Mouse (Mus musculus): ENCODE data around the gene Acer3.

Acer3 gene

DNA sequence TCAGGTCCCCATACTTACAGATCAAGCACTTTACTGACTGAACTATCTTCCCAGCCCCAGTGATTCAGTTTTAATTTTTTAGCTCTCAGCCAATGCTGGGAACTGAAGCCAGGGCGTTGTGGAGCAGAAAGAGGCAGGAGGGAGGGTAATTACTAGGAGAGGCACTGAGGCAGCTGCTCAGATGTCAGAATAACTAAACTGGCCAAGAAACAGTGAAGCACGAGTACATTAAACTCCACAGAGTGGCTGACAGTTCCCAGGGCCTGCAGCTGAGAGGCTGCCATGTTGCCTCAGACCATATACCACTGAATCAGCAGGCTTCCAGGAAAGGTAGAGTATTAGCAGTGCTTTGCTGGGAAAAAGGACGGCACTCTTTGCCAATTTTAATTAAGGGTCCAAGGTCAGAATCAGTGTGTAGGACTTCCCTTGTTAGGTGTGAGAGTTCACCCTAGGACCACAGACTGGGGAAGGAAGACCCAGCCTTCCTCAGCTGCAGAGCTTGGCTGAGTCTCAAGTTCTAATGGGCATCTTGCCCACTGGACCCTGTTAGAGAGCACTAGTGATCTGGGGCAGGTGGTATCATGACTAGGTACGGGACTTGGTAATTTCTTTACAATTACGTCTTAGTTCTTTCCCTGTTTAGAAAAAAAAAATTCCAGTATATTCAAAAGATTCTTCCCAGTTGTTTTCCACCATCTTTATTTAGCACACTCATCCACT lies 11.8 kb upstream of the Acer3 start:
- no peak for DNase-seq (ENCODE audit: low spot score)

DNA sequence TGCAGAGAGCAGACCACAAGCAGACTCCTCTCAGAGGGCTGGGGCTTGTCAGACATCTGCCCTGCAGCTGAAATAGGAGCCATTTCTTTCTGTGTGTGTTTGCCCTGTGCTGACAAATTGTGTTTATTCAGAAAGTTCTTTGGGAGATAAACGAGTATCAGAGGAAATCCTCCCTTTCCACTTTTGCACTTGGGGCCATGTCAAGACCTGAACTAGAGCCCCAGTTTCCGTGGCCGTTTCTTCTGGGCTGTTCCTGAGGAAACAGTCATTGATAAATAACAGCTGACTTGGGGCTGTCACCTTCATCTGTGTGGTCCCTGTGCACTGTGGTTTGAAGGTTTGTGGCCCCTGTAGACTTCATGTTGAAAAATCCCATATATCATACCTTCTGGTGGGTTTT lies 10.9 kb upstream of the Acer3 start:
- no peak for DNase-seq (ENCODE audit: low spot score)

DNA sequence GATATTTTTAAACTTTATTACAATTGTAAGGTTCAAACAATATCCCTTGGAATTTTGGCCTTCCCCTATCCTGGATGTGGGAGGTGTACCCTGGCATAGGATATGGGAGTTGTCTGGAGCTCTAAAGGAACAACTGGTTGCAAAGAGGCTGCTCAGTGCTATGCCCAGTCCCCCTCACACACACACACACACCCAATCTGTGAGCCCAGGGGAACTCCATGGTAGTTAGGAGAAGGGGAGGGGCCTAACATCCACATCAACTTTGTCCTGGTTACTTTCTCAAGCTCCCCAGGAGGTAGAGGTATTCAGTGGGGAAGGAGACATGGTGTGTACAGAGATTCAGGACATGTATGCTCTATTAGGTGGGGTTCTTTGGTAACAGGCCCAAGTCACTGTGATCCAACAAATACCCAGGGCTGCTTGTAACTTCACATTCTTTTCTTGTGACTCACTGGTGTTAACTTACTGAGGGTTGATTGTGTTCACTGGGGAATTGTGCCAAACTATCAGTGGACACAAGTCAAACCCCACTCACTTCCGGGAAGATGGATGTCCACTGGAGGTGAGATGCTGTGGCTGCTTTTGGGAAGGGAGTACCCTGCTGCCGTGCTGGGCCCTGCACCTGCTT lies 9.5 kb upstream of the Acer3 start:
- no peak for DNase-seq (ENCODE audit: low spot score)

DNA sequence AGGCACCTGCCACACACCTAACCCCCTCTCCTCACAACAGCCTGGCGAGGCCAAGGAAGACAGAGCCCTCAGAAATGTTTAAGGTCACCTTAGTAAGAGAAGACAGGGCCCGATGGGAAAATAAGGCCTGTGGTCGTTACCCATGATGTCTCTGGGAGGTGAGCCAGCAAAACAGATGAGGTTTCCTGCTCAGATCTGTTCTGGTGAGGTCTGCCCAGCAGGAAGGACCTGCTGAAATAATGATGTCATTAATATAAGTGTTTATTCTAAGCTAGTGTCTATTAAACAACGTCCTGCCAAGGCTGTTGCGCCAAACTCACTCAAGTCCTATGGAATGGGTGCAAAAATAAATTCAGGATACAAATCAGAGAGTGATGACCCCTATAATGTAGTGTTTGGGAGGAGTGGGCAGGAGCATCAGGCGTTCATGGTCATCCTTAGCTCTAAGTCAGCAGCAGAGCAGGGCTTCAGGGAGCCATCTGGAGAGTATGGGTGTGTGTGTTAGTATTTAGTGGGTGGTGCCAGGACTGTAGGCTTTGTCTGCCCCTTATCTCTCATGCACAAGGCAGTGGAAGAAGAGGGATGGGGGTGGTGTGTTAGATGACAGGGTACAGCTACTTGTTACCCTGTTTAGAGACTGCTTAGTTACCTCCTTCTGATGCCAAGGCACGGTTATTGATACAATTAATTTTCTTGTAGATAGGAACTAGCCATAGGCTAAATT lies 8.8 kb upstream of the Acer3 start:
- no peak for DNase-seq (ENCODE audit: low spot score)

DNA sequence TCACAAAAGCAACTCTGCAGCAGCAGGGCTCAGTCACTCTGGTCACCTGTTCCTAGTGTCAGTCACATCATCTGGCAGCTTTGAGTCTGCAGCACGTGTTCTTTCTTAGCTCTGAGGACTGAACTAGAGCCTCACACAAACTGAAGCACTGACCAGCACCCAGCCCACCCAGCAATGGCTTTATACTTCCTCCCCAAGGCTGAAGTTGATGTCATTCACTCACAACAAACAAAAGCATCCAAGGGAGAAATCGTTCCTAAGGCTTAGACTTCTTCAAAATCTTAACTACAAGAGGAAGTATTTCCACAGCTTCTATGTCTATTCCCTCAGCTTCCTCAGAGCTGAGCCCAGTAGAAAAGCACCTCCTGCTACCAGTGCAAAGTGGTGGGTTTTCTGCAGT lies 7.3 kb upstream of the Acer3 start:
- no peak for DNase-seq (ENCODE audit: low spot score)

DNA sequence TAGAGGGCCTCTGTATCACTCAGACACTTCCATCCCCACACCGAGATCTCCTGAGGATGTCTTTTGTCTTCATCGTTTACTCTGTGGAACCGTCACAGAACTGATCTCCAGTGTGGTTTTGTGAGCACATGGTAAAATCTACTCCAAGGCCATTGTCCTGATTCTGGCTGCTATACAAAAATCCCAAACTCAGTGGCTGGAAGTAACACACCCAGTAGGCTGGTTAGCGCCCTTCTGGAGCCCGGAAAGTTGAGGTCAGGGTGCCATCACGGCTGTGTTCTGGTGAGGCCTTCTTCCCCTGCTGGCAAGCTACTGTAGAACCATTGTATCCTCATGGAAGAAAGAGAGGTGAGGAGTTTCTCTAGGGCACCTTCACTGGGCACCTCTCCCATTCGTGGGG lies 5.0 kb upstream of the Acer3 start:
- no peak for DNase-seq (ENCODE audit: low spot score)

DNA sequence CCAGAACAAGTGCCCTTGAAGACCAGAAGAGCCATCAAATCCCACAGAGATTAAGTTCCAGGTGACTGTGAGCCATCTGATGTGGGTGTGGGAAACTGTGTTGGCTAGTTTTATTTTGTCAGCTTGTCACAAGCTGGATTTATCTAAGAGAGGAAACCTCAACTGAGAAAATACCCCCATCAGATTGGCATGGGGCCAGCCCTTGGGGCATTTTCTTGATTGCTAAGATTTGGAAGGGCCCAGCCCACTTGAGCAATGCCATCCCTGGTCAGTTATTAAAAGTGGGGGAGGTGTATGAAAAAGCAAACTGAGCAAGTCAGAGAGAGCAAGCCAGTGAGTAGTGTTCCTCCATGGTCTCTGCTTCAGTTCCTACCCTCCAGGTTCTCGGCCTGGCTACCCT lies 3.2 kb upstream of the Acer3 start:
- no peak for DNase-seq (ENCODE audit: low spot score)

DNA sequence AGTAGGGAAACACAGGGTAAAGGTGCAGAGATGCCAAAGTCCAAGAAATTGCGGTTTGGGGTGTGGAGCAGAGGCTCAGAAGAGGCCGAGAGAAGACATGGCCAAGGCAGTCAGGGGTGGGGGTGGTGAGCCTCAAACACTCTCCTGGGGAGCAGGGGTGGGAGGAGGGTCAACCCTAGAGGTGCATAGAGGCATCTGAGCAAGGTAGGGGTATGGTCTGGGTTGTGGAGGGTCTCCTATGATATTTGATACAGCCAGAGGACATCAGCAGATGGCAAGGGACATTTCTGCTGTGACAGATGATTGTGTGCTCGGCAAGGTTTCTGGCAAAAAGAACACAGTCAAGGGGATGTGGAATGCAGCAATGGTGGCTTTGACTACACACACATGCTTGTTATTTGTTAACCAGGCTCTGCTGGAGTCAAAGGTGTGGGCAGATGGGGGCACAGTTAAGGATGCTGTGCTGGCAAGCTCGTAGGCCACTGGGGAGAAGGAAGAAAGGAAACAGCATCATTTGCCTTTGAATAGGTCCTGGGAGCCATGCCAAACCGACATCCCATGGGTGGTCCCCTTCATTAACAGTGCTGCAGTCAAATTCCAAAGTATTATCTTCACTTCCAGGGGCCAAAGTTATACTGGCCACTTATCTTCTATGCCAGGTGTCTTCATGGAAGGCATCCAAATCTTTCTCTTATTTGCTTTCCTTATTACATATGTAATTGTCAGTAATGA lies 2.4 kb upstream of the Acer3 start:
- peak; percentile 51 for DNase-seq (ENCODE audit: low spot score)

DNA sequence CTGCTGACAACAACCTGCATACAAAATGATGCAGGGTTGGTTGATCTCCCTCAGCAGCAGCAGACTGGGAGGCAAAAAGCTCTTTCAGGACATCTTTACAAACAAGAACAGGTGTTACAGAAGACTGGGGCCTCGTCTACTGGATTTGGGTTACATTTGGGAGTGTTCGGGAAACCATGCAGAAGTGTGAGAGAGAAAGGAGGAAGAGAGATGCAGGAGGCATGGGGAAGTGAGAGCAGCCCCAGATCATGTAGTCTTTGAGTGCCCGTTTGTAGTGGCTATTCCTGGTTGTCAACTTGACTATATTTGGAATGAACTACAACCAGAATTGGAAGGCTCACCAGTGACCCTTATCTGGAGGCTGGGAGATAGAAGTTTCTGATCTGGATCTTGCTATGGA lies 1.4 kb upstream of the Acer3 start:
- no peak for DNase-seq (ENCODE audit: low spot score)

DNA sequence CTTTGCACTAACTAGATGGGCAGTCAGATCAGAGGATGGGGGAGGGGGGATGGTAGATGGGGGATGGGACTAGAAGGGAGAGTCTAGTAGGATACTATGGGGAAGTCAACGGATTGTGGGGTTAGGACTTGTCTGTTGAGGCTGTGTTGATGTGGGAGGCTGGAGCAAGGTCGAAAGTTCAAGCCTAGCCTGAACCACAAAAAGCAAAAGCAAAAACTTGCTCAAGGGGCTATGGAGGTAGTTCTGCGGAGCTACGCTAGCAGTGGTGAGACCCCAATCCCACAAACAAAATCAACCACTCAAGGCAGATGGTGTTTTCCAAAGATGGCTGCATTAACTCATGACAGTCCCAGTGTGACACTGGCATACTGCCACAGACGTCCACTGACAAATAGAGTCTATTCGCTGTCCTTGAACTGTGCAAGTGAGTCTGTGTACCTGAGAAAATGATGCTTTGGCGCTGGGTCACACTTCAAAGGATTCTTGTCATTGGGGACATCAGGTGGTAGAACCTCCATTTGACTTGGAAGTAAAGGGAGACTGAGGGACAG lies 927 bp downstream of the Acer3 start:
- no peak for DNase-seq (ENCODE audit: low spot score)

DNA sequence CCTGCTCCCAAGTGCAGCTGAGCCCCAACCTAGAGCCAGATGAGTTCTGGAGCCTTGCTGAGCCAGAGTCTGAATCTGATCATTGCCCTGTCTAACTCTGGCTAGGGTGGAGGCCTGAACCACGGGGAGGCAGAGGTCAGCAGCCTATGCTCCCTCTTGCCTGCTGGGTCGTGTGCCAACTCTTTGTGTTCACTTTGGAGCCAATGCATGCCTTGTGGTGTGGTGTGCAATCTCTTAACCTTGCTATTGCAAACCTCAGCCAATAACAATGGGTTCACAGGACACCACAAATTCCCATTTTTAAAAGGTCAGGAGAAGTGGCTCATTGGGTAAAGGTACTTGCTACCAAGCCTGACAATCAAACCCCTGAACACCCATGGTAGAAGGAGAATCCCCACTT lies 4.4 kb downstream of the Acer3 start:
- no peak for DNase-seq (ENCODE audit: low spot score)

DNA sequence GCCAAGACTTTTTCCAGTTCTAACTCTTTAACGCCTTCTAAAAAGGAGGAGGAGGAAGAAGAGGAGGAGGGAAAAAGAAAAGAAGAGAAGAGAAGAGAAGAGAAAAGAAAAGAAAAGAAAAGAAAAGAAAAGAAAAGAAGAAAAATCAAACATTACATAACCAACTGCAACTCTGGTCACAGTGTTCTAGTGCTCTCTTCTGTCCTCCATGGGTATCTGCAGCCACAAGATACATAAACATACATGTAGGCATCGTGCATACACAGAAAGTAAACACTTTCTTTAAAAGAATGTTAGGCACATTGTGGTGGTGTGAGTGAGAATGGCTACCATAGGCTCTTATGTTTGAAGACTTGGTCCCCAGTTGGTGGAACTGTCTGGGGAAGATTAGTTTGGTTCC lies 5.9 kb downstream of the Acer3 start:
- DNase-seq (ENCODE audit: low spot score) = no peak

DNA sequence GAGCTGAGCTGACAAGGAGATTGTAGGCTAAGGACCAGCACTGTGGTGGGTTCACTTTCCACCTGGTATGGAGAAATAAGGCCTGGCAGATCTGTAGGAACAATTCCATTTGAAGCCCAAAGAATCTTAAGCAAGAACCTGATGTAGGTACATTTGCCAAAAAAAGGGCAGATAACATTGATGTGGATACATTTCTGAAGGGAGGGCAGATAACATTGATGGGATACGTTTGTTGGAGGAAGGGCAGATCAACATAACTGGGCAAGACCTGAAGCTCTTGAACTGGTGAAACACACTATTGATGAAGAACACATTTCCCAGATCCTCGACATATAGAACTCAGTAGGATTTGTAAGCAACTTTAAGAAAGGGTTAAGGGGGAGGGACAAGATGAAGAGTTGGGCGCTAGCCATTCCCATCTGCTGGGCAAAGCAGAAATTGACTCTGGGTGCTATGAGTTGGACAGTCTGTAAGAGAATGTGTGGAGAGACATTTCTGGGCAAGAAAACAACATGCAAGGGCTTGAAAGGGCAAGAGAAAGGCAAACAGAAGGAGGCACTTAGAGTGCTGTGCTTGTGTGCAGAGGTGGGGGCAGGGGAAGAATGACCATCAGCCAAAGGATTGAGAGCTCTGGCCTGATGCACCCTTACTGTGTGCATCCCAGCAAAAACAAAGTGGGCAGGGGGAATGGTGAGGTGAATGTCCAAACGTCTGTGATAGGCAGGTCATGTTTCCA lies 8.7 kb downstream of the Acer3 start:
- no peak for DNase-seq (ENCODE audit: low spot score)

DNA sequence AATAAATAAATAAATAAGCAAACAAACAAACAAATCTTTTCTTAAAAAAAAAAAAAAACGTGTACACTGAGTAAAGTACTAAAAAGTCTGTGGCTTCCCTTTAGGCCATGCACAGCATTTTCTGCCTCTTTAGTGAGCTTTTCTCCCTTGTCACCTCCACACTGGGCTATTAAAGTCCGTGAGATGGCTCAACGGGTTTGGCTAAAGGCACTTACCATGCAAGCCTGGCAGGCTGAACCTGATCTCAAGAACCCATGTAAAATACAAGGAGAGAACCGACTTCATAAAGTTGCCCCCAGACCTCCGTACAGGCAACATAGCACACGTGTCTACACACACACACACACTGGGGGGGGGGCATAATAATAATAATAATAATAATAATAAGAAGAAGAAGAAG lies 10.7 kb downstream of the Acer3 start:
- DNase-seq (ENCODE audit: low spot score) = no peak

DNA sequence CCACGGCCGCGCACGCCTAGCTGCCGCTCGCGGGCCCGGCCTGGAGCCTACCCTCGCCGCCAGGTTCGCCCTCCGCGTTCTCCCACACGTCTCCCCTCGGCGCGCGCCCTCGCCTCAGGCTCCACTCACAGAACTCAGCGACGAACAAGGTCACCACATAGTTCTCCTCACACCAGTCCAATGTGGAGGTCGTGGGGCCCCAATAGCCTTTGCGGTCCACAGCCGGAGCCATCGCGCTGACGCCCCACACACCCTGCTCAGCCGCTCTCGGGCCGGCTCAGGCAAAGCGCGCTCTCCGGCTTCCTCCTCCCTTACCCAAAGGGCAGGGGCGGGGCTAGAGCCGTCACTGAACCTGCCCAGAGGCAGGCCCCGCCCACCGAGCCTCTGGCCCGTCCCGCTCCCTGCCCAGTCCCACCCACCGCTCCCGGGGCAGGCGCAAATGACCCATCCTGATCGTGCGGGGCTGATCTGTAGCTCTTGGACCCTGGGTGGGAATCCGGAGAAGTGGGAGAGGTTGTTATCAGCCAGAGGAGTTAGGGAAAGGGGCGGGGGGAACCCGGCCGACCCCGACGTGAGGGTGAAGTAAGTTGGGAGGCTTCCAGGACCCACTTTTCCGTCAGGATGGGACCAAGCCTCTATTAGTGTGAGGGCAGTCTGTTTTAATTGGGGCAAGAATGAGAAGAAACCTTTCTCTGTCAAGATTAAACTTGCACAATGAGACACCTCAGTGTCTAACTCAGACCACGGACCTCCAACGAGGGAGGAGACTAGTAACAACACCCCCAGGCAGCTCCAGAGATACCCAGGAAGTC lies 11.6 kb downstream of the Acer3 start:
- DNase-seq (ENCODE audit: low spot score) = peak; percentile 99

DNA sequence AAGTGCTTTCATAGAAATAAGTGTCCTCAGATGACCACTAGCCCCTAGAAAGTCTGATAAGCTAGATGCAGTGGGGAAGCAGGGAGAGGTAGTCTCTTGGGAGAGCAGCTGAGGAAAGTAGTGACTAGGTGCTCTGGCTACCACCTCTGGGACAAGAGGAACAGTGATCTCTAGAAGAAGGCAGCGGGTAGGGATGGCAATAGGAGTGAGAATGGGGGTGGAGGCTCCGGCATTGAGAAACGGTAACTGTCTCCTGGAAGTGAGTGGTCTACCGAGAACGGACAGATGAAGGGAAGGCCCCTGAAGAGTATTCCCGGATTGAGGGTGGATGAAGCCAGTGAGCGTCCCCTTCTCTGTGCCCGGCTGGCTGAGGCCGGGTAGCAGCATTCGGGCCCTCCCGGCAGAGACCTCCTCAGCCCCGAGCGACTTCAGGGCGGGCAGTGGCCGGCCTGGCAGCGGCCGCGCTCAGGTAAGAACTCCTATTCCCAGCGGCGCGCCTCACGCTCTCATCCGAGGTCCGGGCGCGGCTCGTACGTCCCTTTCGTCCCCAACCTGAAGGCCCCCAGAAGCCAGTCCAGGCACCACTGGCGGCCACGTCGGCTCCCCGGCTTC lies 12.3 kb downstream of the Acer3 start:
- DNase-seq (ENCODE audit: low spot score) = no peak

DNA sequence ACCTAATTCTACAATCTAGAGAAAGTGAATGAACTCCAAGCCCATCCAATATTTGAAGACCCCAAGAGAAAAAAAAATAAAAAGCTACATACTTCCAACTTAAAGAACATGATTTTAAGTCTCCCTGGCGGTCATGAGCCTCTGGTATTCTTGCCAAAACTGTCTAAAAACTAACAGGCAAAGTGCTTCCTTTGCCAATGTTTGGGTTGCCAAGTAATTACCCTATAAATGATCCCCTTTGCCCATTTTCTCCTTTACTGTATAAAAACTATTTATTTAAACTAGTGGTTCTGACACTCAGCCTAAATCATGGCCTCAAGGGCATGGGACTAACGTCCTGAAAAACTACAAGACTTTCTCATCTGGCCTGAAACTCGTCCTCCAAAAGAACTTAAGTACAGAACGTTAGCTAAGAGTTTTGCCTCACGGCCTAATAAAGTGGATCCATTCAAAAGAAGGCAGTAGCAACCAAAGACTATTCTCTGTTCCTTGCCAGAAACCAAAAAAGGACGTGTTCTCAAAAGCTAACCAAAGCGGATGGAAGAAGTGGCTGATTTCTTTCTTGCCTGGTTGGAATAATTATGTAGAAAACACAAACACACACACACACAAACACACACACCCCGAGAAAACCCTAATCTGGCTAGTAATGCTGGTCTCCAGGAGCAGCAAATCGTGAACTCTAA lies 12.9 kb downstream of the Acer3 start:
- no peak for DNase-seq (ENCODE audit: low spot score)

DNA sequence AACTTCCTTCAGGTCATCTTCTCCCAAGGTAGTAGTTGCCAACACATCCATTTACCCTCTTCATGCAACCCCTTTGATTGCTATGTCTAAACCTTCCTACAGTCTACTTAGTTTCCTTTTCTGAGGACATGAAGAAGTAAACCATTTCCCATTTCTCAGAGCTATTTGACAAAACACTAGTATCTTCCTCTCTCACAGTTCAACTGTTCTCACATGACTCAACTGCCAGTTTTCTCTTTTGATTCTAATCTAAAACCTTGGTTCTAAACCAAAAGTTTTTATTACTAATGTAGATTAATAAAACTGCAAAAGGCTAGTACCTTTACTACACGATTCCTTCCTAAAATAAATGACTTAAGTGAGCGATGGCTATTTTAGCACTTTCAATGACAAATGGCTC lies 13.6 kb downstream of the Acer3 start:
- DNase-seq (ENCODE audit: low spot score) = no peak

DNA sequence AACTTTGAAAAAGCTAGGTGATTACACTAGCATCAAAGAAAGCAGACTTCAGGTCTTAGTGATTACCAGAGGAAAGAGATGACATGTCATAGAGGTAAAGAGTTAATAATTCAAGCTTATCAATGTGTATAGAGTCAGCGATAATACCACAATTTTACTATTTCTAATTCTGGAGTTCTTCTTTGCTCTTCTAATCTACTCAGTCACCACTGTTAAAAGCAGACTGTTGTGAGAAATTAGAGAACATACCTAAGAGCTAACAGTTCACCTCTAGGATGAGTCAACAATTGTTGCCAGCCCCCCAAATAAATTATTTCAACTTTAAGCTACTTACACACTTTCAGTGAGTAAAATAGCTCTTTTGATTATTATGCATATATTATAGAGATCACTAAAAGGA lies 28.1 kb downstream of the Acer3 start:
- DNase-seq (ENCODE audit: low spot score) = no peak

DNA sequence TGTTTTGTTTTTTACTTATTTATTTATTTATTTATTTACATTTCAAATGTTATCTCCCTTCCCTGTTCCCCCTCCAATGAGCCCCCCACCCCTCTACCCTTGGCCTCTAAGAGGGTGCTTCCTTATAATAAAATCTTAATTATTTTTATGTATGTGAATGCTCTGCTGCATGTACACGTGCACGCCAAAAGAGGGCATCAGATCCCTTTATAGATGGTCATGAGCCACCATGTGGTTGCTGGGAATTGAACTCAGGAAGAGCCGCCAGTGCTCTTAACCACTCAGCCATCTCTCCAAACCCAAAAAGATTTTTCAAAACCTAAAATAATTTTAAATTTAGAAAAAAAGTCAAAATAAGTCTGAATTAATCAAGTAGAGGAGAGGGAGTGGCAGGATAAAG lies 31.4 kb downstream of the Acer3 start:
- DNase-seq (ENCODE audit: low spot score) = no peak

All from testis, postnatal 10 days (tissue).